Mouse (Mus musculus) effector memory CD4-positive, alpha-beta T cell, adult 5 months (primary cell): Measurements from ENCODE around the gene BC052040. TPM values are rescaled to one million over a fixed set of nuclear protein-coding genes. Genes with fewer than 3 reads are reported as not detected.

Experiments used
- polyA plus RNA-seq: library from polyadenylated mRNA; unstranded; fragments of 100-300 nt; shearing (Covaris generic); gene quantifications from one replicate; pipeline ENCODE4 v1.2.1, GENCODE M21; 2017

BC052040 gene
- polyA plus RNA-seq, result 10.0 TPM

DNA sequence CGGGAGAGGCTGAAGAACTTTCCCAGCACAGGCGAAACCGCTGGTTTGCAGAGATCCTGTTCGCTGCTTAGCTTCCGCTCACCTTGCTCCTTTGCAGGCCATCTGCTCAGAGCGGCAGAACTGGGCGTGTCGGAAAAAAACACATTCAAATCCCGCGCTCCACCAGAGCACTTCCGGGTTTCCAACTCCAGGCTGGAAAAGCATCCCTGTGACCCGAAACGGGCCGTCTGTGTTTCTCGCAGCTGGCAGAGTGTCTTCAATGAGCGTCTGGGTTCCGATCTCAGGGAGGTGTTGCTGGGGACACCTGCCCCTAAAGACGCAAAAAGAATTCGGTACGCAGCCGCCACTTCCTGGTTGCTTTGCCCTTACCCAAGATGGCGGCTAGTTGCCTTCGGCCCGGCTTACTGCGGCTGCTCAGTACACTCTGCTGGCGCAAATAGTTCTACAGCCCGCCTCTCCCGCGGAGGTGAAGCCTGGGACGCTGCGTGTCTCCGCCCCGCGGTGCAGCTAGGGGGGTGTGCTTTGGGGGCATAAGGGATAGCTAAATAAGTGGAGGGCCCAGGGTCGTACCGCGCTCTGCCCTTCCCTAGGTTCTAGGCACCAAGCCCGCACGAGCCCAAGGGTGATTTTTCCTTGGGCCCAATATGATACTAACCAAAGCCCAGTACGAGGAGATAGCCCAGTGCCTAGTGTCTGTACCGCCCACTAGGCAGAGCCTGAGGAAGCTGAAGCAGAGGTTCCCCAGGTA is at the start of gene BC052040:
TSS of gene BC052040 (plus strand) at position 476 of the 748 bp plus-strand sequence.

